Comparison of ENCODE assay signal across 22 mouse cellular contexts in genomic region chr5:52925006-52925405, GRCm38 (mm10).
DNase-seq lines count a peak whose midpoint lies in the region; ATAC-seq and TF ChIP-seq lines count a peak whose summit lies in the region.
"Had no signal": no experiment of that assay in that cellular context is flagged by ENCODE, and none has a peak within 500 bp of the region (broad histone marks: within the 10 kb centered on the region; RNA-seq: fewer than 3 reads in every experiment).

No protein-coding gene starts in this region.

- H3K36me3 ChIP-seq in heart, embryonic 12.5 days = no peaks in the 10 kb centered on the region
- H3K36me3 ChIP-seq: embryonic facial prominence, embryonic 12.5 days; embryonic facial prominence, embryonic 15.5 days; forebrain, embryonic 12.5 days; forebrain, embryonic 15.5 days; heart, embryonic 10.5 days; hindbrain, embryonic 13.5 days had no signal

- ATAC-seq in heart, embryonic 12.5 days (ENCODE audit: insufficient number of reproducible peaks, low FRiP score) = no peak
- ATAC-seq: activated CD4-positive, CD25-positive, alpha-beta regulatory T cell, adult 4 months; forebrain, embryonic 15.5 days; hindbrain, postnatal 0 days had no signal

- no peaks in the 10 kb centered on the region for H3K4me1 ChIP-seq in heart, embryonic 12.5 days (replicated peaks)
- H3K4me1 ChIP-seq: embryonic facial prominence, embryonic 12.5 days; embryonic facial prominence, embryonic 15.5 days; forebrain, embryonic 12.5 days; forebrain, embryonic 15.5 days; heart, embryonic 10.5 days had no signal

- DNase-seq in heart, adult 11 months = peak; percentile 66
- DNase-seq in lung, postnatal 4 days = peak; percentile 6 to 24
- DNase-seq in lung, postnatal 36 days = no peak
- peak; percentile 8 for DNase-seq in brain, embryonic 14.5 days (ENCODE audit: low read depth)
- DNase-seq in retina, postnatal 7 days (ENCODE audit: low read depth, low spot score) = peak; percentile 2
- DNase-seq in kidney, postnatal 14 days = no peak
- DNase-seq: adrenal gland, adult 8-10 months; adrenal gland, postnatal 25 days; cerebellum, adult 2 months; cerebellum, adult 9-11 months; cerebellum, postnatal 25 days; gastrocnemius, postnatal 25 days; heart, adult 2 months had no signal

- H3K9ac ChIP-seq in heart, embryonic 12.5 days = no peak overlapping the region
- H3K9ac ChIP-seq: embryonic facial prominence, embryonic 12.5 days; embryonic facial prominence, embryonic 15.5 days; forebrain, embryonic 12.5 days; forebrain, embryonic 15.5 days; hindbrain, embryonic 13.5 days had no signal

- no peak overlapping the region for H3K4me3 ChIP-seq in heart, embryonic 12.5 days
- H3K4me3 ChIP-seq: embryonic facial prominence, embryonic 12.5 days; embryonic facial prominence, embryonic 15.5 days; forebrain, embryonic 12.5 days; forebrain, embryonic 15.5 days; heart, adult 2 months; heart, embryonic 10.5 days; hindbrain, embryonic 13.5 days had no signal

- WGBS in heart, embryonic 12.5 days = 77% methylated on average over 6 of the region's 6 CpGs

- no peak for TF ChIP-seq CTCF in brain, embryonic 14.5 days (IDR thresholded peaks at IDR 0.05; ENCODE audit: borderline replicate concordance, extremely low read depth, insufficient read depth, insufficient read length)

- H3K27me3 ChIP-seq in heart, embryonic 12.5 days (replicated peaks) = no peaks in the 10 kb centered on the region
- H3K27me3 ChIP-seq: embryonic facial prominence, embryonic 12.5 days; embryonic facial prominence, embryonic 15.5 days; forebrain, embryonic 12.5 days; forebrain, embryonic 15.5 days; hindbrain, embryonic 13.5 days had no signal

- H3K4me2 ChIP-seq in heart, embryonic 12.5 days = no peak overlapping the region
- H3K4me2 ChIP-seq: embryonic facial prominence, embryonic 12.5 days; embryonic facial prominence, embryonic 15.5 days; forebrain, embryonic 12.5 days; forebrain, embryonic 15.5 days; hindbrain, embryonic 13.5 days had no signal

- no peaks in the 10 kb centered on the region for H3K9me3 ChIP-seq in heart, embryonic 12.5 days (replicated peaks)
- H3K9me3 ChIP-seq: embryonic facial prominence, embryonic 12.5 days; embryonic facial prominence, embryonic 15.5 days; forebrain, embryonic 12.5 days; forebrain, embryonic 15.5 days; heart, embryonic 10.5 days; hindbrain, embryonic 13.5 days had no signal

- H3K27ac ChIP-seq in heart, embryonic 12.5 days (ENCODE audit: poor library complexity, severe bottlenecking) = no peak overlapping the region
- H3K27ac ChIP-seq: embryonic facial prominence, embryonic 12.5 days; embryonic facial prominence, embryonic 15.5 days; forebrain, embryonic 12.5 days; forebrain, embryonic 15.5 days; heart, adult 2 months; heart, embryonic 10.5 days; hindbrain, embryonic 13.5 days; hindbrain, postnatal 0 days had no signal

- no peak for TF ChIP-seq POLR2A in brain, embryonic 14.5 days (IDR thresholded peaks at IDR 0.05; ENCODE audit: borderline replicate concordance, extremely low read depth, insufficient read depth, insufficient read length, poor library complexity, severe bottlenecking)

Comparison
In these comparisons a context has a peak if more than half of its experiments do, and no peak if none do; other contexts are left out.
1. DNase-seq: peak in heart, adult 11 months (single experiment), lung, postnatal 4 days (2 of 2), brain, embryonic 14.5 days (single experiment) and retina, postnatal 7 days (single experiment); none in lung, postnatal 36 days (single experiment) and kidney, postnatal 14 days (single experiment).